Mouse (Mus musculus) heart, postnatal 0 days (tissue): ENCODE measurements at regions not wholly inside any gene's neighbourhood (a gene's known extent, or its start where the extent isn't known, plus 50 kb on each side); places are given as distances from the start of the nearest gene placed in this dataset.

Experiments
- ATAC-seq: fragments of 200-750 bp; cut with Nextera tagmentation; 2 replicates; pipeline ENCODE4 v1.8.0; 2017; ENCODE audit warnings: low read depth, moderate number of reproducible peaks, moderate library complexity; ENCODE audit not compliant: insufficient read depth
- DNase-seq: peaks from one replicate; pipeline ENCODE4 v3.0.0-alpha.2; 2016; ENCODE audit warnings: low spot score
- H3K27ac ChIP-seq: fragments of 300-500 bp; sonication (generic); 2 replicates; pipeline ENCODE4 v1.5.1; 2014; ENCODE audit warnings: low read depth, mild to moderate bottlenecking
- H3K27me3 ChIP-seq: fragments of 300-500 bp; sonication (generic); 2 replicates; pipeline ENCODE4 v1.6.1; 2014; ENCODE audit warnings: low read length, mixed read lengths; ENCODE audit not compliant: control insufficient read depth, insufficient read depth
- H3K36me3 ChIP-seq: fragments of 300-500 bp; sonication (generic); replicated peaks from 2 replicates; pipeline ENCODE4 v1.6.1; 2014; ENCODE audit warnings: low read length, mixed read lengths; ENCODE audit not compliant: control insufficient read depth, insufficient read depth
- H3K4me1 ChIP-seq: fragments of 300-500 bp; sonication (generic); 2 replicates; pipeline ENCODE4 v1.6.1; 2014; ENCODE audit warnings: antibody characterized with exemption; ENCODE audit not compliant: control insufficient read depth, insufficient read depth
- H3K4me2 ChIP-seq: fragments of 300-500 bp; sonication (generic); 2 replicates; pipeline ENCODE4 v1.6.1; 2014; ENCODE audit warnings: low read depth, mild to moderate bottlenecking, low read length, moderate library complexity
- H3K4me3 ChIP-seq: fragments of 300-500 bp; sonication (generic); 2 replicates; pipeline ENCODE4 v1.5.1; 2014; ENCODE audit warnings: low read depth, low read length
- H3K9ac ChIP-seq: fragments of 300-500 bp; sonication (generic); replicated peaks from 2 replicates; pipeline ENCODE4 v1.6.1; 2014; ENCODE audit warnings: low read depth, low read length, mixed read lengths
- H3K9me3 ChIP-seq: fragments of 300-500 bp; sonication (generic); replicated peaks from 2 replicates; pipeline ENCODE4 v1.6.1; 2016; ENCODE audit warnings: low read length; ENCODE audit not compliant: control insufficient read depth
- CTCF ChIP-seq: IDR thresholded peaks from 2 replicates; pipeline ENCODE4 v1.5.1; 2016; ENCODE audit warnings: antibody characterized with exemption, control low read depth, low read depth
- EP300 ChIP-seq: IDR thresholded peaks from 2 replicates; pipeline ENCODE4 v1.6.1; 2016; ENCODE audit warnings: antibody characterized with exemption, low read depth
- WGBS: fragments of 180-500 bp; shearing (Covaris S2); extraction: QIAGEN DNeasy Blood & Tissue Kit; methylation state at CpG from one replicate; pipeline ENCODE4 v1.1.7; 2014; 5-methylcytosine and 5-hydroxymethylcytosine counted together

DNA sequence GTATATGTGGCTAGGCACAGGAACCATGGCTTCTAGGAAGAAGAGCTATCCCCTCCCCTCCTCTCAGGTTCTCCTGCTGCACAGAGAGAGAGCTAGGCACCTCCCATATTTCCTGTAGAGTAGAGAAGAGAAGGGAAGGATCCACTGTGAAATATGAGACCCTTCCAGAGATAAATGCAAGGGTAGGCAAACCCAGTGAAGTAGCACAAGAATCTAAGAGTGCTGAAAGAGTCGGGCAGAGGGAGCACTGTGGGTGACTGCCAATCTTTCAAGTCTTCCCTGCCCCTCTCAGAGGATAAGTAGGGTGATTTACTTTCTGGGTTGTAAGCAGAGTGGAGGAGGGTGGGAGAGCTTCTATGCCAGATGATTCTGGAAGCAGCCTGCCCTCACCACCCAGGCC is 360.8 kb downstream of the Sox9 start:
- ATAC-seq (no peak), DNase-seq (no peak)
- no peak overlapping the region for H3K4me2 ChIP-seq
- 14% methylated on average over 1 of the region's 1 CpGs for WGBS
- no peaks in the 10 kb centered on the region for H3K27me3 ChIP-seq
- H3K4me3 ChIP-seq = no peak overlapping the region
- H3K9me3 ChIP-seq = no peaks in the 10 kb centered on the region
- peaks cover 12% of the 10 kb centered on the region; the same call in 1 of the 2 replicates for H3K4me1 ChIP-seq
- H3K27ac ChIP-seq = no peak overlapping the region
- TF ChIP-seq EP300 (no peak), CTCF (no peak)
- no peak overlapping the region for H3K9ac ChIP-seq
- no peaks in the 10 kb centered on the region for H3K36me3 ChIP-seq

DNA sequence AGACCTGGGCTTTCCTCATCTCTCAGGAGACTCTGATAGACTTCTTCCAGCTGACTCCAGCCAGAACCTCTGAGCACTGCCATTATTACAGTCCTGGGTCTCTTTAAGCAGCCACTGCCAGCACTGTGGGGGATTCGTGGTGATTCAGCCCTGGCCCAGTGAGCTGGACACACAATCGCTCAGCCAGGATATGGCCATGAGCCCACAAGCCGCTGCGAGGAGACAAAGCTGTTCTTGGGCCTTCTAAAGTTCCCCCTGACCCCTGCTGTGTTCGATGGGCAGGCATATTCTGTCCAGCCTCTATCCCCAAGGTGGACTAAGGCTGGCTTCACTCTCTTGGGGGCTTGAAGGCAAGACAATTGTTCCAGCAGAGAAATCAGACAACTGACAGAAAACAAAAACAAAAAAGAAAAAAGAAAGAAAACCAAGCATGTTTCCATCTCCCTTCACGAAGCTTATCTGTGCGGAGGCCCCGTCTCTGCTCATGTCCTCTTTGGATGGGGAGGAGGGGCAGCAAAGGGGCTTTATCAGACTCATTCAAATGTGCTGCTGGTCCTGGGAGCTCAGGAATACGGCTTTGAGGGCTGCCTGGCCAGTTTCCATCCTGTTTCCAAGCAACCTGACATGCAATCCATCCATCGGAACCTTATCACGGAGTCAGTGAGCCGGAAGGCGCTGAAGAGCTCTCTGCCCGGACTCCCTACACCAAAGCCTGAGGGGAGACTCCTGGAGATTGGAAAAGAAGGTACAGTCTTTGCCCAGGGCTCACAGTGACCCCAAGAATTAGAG is 362.0 kb downstream of the Sox9 start:
- Histone ChIP-seq H3K27me3 (no peaks in the 10 kb centered on the region), H3K4me2 (peak overlapping the region; percentile 5; the same call in 1 of the 2 replicates), H3K9me3 (no peaks in the 10 kb centered on the region), H3K4me3 (no peak overlapping the region), H3K36me3 (no peaks in the 10 kb centered on the region), H3K27ac (peak overlapping the region; percentile 3; the same call in 1 of the 2 replicates), H3K9ac (no peak overlapping the region), H3K4me1 (peaks cover 12% of the 10 kb centered on the region; the same call in 1 of the 2 replicates)
- TF ChIP-seq CTCF (no peak), EP300 (no peak)
- 17% methylated on average over 14 of the region's 14 CpGs for WGBS
- peak; percentile 56 for ATAC-seq
- DNase-seq = peak; percentile 19

DNA sequence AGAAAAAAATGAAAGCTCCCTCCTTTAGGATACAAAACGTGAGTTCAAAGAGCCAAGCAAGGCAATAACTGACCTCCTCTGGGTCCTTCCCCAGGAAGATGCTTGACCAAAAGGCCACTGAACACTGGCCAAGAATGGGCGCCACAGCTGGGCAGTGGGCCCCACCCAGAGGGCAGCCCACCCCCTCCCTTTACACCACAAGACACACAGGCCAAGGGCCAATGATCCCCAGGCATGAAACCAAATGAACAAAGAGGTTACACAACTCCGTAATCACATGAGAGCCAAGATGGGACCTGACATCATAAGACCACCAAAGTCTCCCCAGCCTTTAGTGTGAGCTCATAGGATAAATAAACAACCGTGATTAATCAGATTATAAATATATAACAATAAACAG is 363.7 kb downstream of the Sox9 start:
- no peak overlapping the region for H3K9ac ChIP-seq
- WGBS = 83% methylated on average over 4 of the region's 4 CpGs
- H3K27ac ChIP-seq = no peak overlapping the region
- H3K36me3 ChIP-seq = no peaks in the 10 kb centered on the region
- DNase-seq = no peak
- H3K4me3 ChIP-seq = no peak overlapping the region
- H3K4me2 ChIP-seq = no peak overlapping the region
- no peaks in the 10 kb centered on the region for H3K9me3 ChIP-seq
- TF ChIP-seq EP300 = no peak
- no peak for TF ChIP-seq CTCF
- no peaks in the 10 kb centered on the region for H3K27me3 ChIP-seq
- H3K4me1 ChIP-seq = peaks cover 12% of the 10 kb centered on the region; the same call in 1 of the 2 replicates
- no peak for ATAC-seq

DNA sequence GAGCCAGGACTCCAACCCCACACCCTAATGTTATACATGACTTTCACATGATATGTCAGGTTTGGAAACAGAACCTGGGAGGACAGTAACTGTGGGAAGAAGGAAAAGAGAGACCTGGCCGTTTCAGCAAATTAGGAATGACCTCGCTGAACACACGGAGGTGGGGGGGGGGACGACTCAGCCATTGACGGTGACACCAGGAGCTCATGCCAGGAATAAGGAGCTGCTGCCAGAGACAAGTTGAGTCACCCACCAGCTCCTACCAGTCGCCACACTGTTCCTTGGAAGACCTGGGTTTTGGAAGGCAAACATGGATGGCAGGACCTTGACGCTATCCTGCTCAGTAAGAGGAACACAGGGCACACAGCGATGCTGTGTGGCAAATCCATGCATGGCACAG is 364.7 kb downstream of the Sox9 start:
- Histone ChIP-seq H3K4me3 (no peak overlapping the region), H3K4me2 (no peak overlapping the region), H3K36me3 (no peaks in the 10 kb centered on the region), H3K9me3 (no peaks in the 10 kb centered on the region), H3K9ac (no peak overlapping the region), H3K27me3 (no peaks in the 10 kb centered on the region), H3K4me1 (peaks cover 12% of the 10 kb centered on the region; the same call in 1 of the 2 replicates), H3K27ac (no peak overlapping the region)
- TF ChIP-seq CTCF (no peak), EP300 (no peak)
- DNase-seq (no peak), ATAC-seq (no peak)
- 88% methylated on average over 8 of the region's 8 CpGs for WGBS

DNA sequence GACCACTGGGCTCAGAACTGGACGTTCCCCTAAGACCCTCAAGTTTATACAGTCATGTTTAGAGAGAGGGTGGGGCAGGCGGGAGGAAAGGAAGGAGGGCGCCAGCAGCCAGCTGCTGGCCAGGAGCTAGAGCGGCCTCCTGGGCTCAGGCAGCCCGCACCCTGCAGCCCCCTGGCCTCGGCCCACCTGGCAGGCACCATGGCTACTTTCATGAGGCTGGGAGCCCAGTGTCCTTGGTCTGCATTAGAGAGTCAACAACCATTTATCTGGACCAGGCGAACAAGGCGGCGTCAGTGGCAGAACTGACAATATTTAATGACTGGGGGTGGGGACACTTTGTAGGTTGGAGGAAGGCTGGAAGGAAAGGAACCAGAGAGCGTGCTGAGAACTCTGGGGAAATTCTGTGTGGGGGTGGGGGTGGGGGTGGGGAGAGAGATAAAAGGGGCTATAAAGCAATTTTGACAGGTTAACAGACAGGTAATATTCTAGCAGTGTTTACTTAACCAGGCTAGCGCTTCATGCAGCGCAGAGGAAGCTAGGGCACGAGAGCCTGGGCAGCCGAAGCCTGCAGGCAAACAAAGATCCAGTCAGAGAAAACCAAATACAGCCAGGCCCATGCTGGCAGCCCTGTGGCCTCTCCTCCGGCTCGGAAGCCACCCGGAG is 365.6 kb downstream of the Sox9 start:
- no peaks in the 10 kb centered on the region for H3K36me3 ChIP-seq
- TF ChIP-seq CTCF (no peak), EP300 (no peak)
- peaks cover 11% of the 10 kb centered on the region; the same call in 1 of the 2 replicates for H3K4me1 ChIP-seq
- H3K4me2 ChIP-seq = no peak overlapping the region
- 83% methylated on average over 17 of the region's 17 CpGs for WGBS
- H3K27me3 ChIP-seq = no peaks in the 10 kb centered on the region
- ATAC-seq (no peak), DNase-seq (no peak)
- no peaks in the 10 kb centered on the region for H3K9me3 ChIP-seq
- H3K4me3 ChIP-seq = no peak overlapping the region
- H3K27ac ChIP-seq = no peak overlapping the region
- H3K9ac ChIP-seq = no peak overlapping the region
